Mouse (Mus musculus) embryonic facial prominence, embryonic 11.5 days (tissue): Measurements from ENCODE around the gene Fgfr2. TPM values are rescaled to one million over a fixed set of nuclear protein-coding genes. Genes with fewer than 3 reads are reported as not detected.

ENCODE experiments used
- ATAC-seq: fragments of 200-750 bp; cut with Nextera tagmentation; replicated peaks from 2 replicates; pipeline ENCODE4 v1.8.0; 2017; ENCODE audit warnings: low read depth; ENCODE audit not compliant: insufficient number of reproducible peaks, low FRiP score, low TSS enrichment
- DNase-seq: peaks from one replicate; pipeline ENCODE4 v3.0.0-alpha.2; 2015; ENCODE audit warnings: low spot score
- H3K27ac ChIP-seq: fragments of 300-500 bp; sonication (generic); replicated peaks from 2 replicates; pipeline ENCODE4 v1.5.1; 2014; ENCODE audit warnings: mild to moderate bottlenecking, low read depth, low read length, control low read depth
- H3K27me3 ChIP-seq: fragments of 300-500 bp; sonication (generic); 2 replicates; pipeline ENCODE4 v1.6.1; 2014; ENCODE audit warnings: mild to moderate bottlenecking, low read length, moderate library complexity, mixed read lengths; ENCODE audit not compliant: control insufficient read depth, insufficient read depth
- H3K36me3 ChIP-seq: fragments of 300-500 bp; sonication (generic); replicated peaks from 2 replicates; pipeline ENCODE4 v1.6.1; 2014; ENCODE audit warnings: low read depth, mild to moderate bottlenecking, low read length, moderate library complexity, mixed read lengths; ENCODE audit not compliant: control insufficient read depth, insufficient read depth
- H3K4me1 ChIP-seq: fragments of 300-500 bp; sonication (generic); 2 replicates; pipeline ENCODE4 v1.6.1; 2014; ENCODE audit warnings: low read length, mixed read lengths; ENCODE audit not compliant: control insufficient read depth, insufficient read depth
- H3K4me2 ChIP-seq: fragments of 300-500 bp; sonication (generic); 2 replicates; pipeline ENCODE4 v1.6.1; 2014; ENCODE audit warnings: low read depth, mild to moderate bottlenecking, control low read depth, low read length, moderate library complexity
- H3K4me3 ChIP-seq: fragments of 300-500 bp; sonication (generic); 2 replicates; pipeline ENCODE4 v1.5.1; 2014; ENCODE audit warnings: low read depth, low read length, control low read depth
- H3K9ac ChIP-seq: fragments of 300-500 bp; sonication (generic); replicated peaks from 2 replicates; pipeline ENCODE4 v1.6.1; 2014; ENCODE audit warnings: mild to moderate bottlenecking, control low read depth, low read length
- H3K9me3 ChIP-seq: fragments of 300-500 bp; sonication (generic); replicated peaks from 2 replicates; pipeline ENCODE4 v1.6.1; 2016; ENCODE audit warnings: mild to moderate bottlenecking, low read length, inconsistent platforms, mixed read lengths; ENCODE audit not compliant: control insufficient read depth
- WGBS: fragments of 180-500 bp; shearing (Covaris S2); extraction: QIAGEN DNeasy Blood & Tissue Kit; methylation state at CpG from one replicate; pipeline ENCODE4 v1.1.7; 2014; 5-methylcytosine and 5-hydroxymethylcytosine counted together
- polyA plus RNA-seq: library from polyadenylated mRNA; unstranded; fragments of >200 nt; fragmentation: Nextera tagmentation; extraction: Ambion mirVana; gene quantifications from 2 replicates; pipeline ENCODE4 v1.2.1, GENCODE M21; 2014

Gene Fgfr2
- polyA plus RNA-seq, 1 experiment from 2014 or later = 75.6 TPM

GRCm38 (mm10) chr7:132298412-132298990 is 824.6 kb downstream of the Fgfr2 start:
- WGBS = 79% methylated on average over 7 of the region's 7 CpGs
- no peak for ATAC-seq

GRCm38 (mm10) chr7:132296661-132297443 is 826.3 kb downstream of the Fgfr2 start:
- WGBS = 68% methylated on average over 4 of the region's 4 CpGs
- no peak overlapping the region for H3K4me3 ChIP-seq
- H3K4me1 ChIP-seq = no peaks in the 10 kb centered on the region
- no peaks in the 10 kb centered on the region for H3K9me3 ChIP-seq
- no peaks in the 10 kb centered on the region for H3K27me3 ChIP-seq
- no peak overlapping the region for H3K27ac ChIP-seq
- no peaks in the 10 kb centered on the region for H3K36me3 ChIP-seq
- H3K9ac ChIP-seq = no peak overlapping the region
- no peak for DNase-seq
- H3K4me2 ChIP-seq = no peak overlapping the region
- no peak for ATAC-seq

More at GRCm38 (mm10) chr7:132298412-132298990, 824.6 kb downstream of the Fgfr2 start:
- no peak overlapping the region for H3K27ac ChIP-seq
- no peaks in the 10 kb centered on the region; the same call in 1 of the 2 replicates for H3K4me1 ChIP-seq
- H3K4me3 ChIP-seq = no peak overlapping the region
- H3K36me3 ChIP-seq = no peaks in the 10 kb centered on the region
- H3K4me2 ChIP-seq = no peak overlapping the region
- H3K9ac ChIP-seq = no peak overlapping the region
- DNase-seq = no peak
- H3K9me3 ChIP-seq = no peaks in the 10 kb centered on the region
- H3K27me3 ChIP-seq = no peaks in the 10 kb centered on the region

- Histone ChIP-seq H3K4me3 (no peak overlapping the region), H3K9ac (no peak overlapping the region), H3K4me2 (no peak overlapping the region), H3K36me3 (no peaks in the 10 kb centered on the region), H3K4me1 (no peaks in the 10 kb centered on the region), H3K27ac (no peak overlapping the region), H3K27me3 (no peaks in the 10 kb centered on the region), H3K9me3 (no peaks in the 10 kb centered on the region)
- DNase-seq (no peak), ATAC-seq (no peak)
- WGBS = 79% methylated on average over 3 of the region's 3 CpGs
Observed at GRCm38 (mm10) chr7:132296132-132296531, 827.0 kb downstream of the Fgfr2 start.

GRCm38 (mm10) chr7:132287340-132287664 is 835.8 kb downstream of the Fgfr2 start:
- Histone ChIP-seq H3K9me3 (no peaks in the 10 kb centered on the region), H3K9ac (no peak overlapping the region), H3K4me3 (no peak overlapping the region), H3K4me1 (no peaks in the 10 kb centered on the region; the same call in 1 of the 2 replicates), H3K27ac (no peak overlapping the region; the same call in 1 of the 2 replicates), H3K36me3 (no peaks in the 10 kb centered on the region), H3K4me2 (no peak overlapping the region), H3K27me3 (no peaks in the 10 kb centered on the region)
- DNase-seq (no peak), ATAC-seq (0 out of 2 replicates have a peak, but pooled peaks have one; percentile 27)
- 73% methylated on average over 3 of the region's 3 CpGs for WGBS

- Histone ChIP-seq H3K36me3 (no peaks in the 10 kb centered on the region), H3K4me2 (no peak overlapping the region), H3K9me3 (no peaks in the 10 kb centered on the region), H3K4me3 (no peak overlapping the region), H3K27ac (no peak overlapping the region; the same call in 1 of the 2 replicates), H3K9ac (no peak overlapping the region), H3K4me1 (no peaks in the 10 kb centered on the region; the same call in 1 of the 2 replicates), H3K27me3 (no peaks in the 10 kb centered on the region)
- 39% methylated on average over 14 of the region's 14 CpGs for WGBS
- DNase-seq (peak; percentile 2), ATAC-seq (0 out of 2 replicates have a peak, but pooled peaks have one; percentile 2)
Observed at GRCm38 (mm10) chr7:132286630-132287339, 836.4 kb downstream of the Fgfr2 start.

GRCm38 (mm10) chr7:132284795-132285194 is 838.4 kb downstream of the Fgfr2 start:
- no peaks in the 10 kb centered on the region; the same call in 1 of the 2 replicates for H3K4me1 ChIP-seq
- no peak overlapping the region for H3K4me2 ChIP-seq
- H3K27me3 ChIP-seq = no peaks in the 10 kb centered on the region
- 0% methylated on average over 1 of the region's 1 CpGs for WGBS
- no peaks in the 10 kb centered on the region for H3K9me3 ChIP-seq
- no peaks in the 10 kb centered on the region for H3K36me3 ChIP-seq
- H3K27ac ChIP-seq = no peak overlapping the region
- H3K4me3 ChIP-seq = no peak overlapping the region
- DNase-seq (no peak), ATAC-seq (no peak)
- no peak overlapping the region for H3K9ac ChIP-seq

- no peak for DNase-seq
- Histone ChIP-seq H3K27me3 (no peaks in the 10 kb centered on the region), H3K4me3 (no peak overlapping the region), H3K27ac (no peak overlapping the region), H3K36me3 (no peaks in the 10 kb centered on the region), H3K9ac (no peak overlapping the region), H3K4me2 (no peak overlapping the region), H3K4me1 (no peaks in the 10 kb centered on the region; the same call in 1 of the 2 replicates), H3K9me3 (no peaks in the 10 kb centered on the region)
- 77% methylated on average over 7 of the region's 7 CpGs for WGBS
- no peak for ATAC-seq
Observed at GRCm38 (mm10) chr7:132284048-132284737, 839.0 kb downstream of the Fgfr2 start.
